Mouse (Mus musculus) naive thymus-derived CD4-positive, alpha-beta T cell, adult 2 months (primary cell): Measurements from ENCODE around the gene Ercc1.

ENCODE experiments used
- DNase-seq: peaks from one replicate; pipeline ENCODE4 v3.0.0-alpha.2; 2011; ENCODE audit warnings: low read depth

Ercc1 gene

DNA sequence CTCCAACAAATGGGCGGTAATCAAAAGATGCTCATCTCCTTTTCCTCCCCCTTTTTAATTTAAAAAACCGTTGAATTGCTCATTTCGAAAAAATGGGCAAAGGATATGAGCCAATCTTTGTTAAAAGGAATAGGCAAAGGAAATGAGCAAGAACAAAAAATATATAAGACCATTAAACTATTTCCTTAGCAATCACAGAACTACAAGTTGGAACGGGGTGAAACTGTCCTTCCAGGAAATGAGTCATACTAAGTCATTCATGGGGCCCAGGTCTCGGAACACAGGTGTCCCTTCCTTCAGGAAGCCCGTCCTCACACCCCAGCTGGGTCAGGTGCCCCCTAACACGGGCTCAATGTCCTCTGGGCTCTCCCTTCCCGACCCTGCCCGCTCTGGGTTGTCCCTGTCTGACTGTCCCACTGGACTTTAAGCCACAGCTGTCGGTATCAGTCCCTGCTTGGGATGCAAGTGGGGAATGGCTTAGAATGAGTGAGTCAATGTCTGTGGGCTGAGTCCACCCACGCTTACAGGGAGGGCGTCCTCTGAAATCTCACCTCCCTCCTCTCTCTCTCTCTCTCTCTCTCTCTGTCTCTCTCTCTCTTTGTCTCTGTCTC, at the start of gene Ercc1:
Gene Ercc1 (plus strand): TSS at position 542 of the 611 bp plus-strand sequence.
- DNase-seq, result no peak

DNA sequence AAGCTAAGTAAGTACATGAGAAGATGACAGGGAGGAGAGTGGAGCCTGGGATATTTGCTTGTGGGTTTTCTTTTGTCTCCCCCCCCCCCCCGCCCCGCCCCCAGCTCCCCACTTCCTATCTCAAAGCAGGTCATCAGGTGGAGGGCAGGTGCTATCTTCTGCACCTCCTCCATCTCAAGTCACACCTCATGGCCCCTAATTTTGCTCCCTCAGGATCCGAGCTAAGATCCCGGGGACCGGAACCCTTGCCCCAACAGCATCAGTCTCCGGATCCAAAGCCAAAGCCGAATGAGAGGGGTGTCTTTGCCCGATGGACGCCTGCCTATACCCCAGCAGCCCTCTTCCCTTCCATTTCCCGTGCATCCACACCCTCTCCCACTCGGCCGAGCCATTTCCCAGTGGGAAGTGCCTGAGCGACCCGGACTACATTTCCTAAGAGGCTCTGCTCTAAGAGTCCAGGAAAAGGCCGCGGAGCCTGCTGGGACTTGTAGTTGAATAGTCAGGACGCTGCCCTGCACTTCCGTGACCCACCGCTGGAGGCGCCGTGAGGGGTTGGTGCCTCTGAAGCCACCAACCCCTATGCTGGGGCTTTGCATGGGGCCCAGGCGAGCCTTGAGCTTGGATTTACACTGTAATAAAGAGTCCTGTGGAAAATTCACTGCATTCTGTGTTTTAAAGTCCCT, 48.9 kb upstream of the Ercc1 start:
- DNase-seq, result peak; percentile 94

DNA sequence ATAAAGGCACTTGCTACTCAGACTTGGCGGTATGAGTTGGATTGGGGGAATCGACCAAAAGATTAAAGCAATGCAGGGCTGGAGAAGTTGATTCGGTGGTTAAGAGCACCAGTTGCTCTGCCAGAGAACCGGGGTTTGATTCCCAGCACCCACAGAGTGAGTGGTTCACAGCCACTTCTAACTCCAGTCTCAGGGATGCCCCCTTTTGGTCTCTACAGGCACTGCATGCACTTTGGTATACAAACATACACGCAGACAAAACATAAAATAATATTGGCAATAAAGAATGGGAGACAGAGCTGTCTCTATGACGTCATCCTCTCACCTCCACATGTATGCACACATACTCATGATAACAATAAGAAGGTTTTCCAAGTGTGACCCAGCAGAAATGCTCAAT, 47.5 kb upstream of the Ercc1 start:
- no peak for DNase-seq

DNA sequence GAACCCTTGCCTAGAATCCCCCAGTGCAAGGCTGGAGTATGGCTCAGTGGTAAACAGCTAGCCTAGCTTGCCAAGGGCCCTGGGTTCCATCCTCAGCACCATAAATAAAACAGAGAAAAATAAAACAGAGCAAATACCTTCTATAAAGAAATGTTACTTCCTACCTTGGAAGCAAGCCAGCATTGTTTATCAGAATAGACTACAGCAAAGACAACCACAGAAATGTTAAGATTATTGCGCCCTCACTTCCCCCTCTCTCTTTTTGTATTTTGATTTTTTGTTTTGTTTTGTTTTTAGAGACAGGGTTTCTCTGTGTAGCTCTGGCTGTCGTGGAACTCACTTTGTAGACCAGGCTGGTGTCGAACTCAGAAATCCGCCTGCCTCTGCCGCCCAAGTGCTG, 46.8 kb upstream of the Ercc1 start:
- DNase-seq, result no peak

DNA sequence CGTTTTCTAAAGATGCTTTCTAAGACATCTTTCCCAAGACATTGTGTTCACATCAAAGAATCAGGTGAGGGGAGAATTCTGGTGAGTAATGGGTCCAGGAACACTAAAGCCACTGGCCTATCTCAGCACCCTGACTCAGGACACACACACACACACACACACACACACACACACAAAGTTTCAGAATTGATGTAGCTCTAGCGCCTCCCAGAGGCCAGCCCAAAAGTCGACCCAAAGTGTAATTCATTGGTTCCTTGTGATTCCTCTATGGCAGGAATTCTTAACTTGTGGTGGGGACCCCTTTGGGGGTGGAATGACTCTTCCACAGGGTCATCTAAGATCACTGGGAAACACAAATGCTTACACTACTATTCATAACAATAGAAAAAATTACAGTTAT, 45.4 kb upstream of the Ercc1 start:
- peak; percentile 80 for DNase-seq

DNA sequence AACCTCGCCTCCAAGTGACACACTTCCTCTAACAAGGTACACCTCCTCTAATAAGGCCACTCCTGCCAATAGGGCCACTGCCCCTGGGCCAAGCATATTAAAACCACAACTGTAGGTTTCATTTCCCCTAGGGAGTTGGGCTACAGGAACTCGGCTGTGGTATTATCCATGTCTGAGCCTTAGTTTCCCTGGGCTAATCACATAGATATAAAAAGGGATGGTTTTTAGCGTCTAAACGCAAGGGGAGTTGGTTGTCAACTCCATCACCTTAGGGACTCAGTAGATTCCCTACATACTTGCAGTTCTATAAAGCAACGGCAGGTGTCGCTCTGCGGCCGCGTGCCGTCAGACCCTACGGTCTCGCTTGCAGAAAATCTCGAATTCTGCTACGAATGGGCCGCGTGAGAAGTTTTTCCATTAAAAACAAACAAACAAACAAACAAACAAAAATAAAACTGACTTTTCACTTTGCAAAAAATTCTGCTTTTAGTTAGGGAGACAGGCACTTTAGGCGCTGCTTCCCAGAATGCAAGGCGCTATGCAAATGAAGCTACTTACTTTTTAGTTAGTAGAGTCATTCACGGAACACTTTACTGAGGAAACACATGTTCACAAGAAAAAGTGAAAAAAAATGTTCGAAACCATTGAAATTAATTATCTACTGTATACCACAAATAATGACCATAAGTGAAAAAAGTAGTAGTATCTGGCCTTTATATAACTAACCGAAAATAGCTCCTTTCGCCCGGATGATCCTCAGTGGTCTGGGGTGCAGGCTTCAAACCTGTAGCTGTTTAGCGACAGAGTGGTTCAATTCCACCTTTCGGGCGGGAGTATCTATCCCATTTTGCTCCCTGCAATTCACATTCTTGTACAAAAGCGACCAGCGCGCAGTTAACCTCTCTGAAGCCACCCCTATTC, 43.8 kb upstream of the Ercc1 start:
- DNase-seq, result peak; percentile 95

DNA sequence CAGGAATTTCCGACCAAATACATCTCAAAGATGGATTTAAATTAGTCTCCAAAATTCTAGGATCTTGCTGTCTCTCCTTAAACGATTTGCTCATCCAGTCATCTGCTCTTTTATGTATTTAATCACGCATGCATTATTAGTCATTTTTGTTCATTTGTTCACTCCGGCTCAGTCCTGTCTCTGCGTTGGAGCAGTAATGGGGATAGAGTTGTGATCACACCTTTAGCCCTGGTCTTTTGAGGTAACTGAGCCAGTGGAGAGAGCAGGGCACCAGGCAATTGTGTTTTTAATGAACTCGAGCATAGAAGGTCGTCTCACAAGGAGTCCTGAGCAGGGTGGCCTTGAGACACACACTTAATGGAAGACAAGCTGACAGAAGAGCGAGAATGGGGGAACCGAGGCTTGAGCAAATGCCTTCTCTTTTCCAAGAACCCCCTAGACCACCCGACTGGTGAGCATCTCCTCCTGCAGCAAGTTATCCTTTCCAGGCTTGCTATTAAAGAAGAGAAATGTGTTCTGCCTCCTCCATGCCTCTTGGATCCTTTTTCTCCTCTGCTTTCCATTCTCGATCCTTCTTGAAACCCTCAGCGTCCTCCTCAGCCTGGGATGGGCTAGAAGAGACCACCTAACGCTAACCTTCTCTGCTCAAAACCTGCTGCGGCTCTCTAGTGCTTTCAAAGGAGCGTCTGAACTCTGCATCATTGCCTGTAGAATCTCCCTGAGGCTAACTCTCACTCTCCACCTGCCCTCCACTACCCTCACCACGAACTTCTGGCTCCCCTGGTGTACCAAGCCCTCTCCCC, 42.9 kb upstream of the Ercc1 start:
- no peak for DNase-seq

DNA sequence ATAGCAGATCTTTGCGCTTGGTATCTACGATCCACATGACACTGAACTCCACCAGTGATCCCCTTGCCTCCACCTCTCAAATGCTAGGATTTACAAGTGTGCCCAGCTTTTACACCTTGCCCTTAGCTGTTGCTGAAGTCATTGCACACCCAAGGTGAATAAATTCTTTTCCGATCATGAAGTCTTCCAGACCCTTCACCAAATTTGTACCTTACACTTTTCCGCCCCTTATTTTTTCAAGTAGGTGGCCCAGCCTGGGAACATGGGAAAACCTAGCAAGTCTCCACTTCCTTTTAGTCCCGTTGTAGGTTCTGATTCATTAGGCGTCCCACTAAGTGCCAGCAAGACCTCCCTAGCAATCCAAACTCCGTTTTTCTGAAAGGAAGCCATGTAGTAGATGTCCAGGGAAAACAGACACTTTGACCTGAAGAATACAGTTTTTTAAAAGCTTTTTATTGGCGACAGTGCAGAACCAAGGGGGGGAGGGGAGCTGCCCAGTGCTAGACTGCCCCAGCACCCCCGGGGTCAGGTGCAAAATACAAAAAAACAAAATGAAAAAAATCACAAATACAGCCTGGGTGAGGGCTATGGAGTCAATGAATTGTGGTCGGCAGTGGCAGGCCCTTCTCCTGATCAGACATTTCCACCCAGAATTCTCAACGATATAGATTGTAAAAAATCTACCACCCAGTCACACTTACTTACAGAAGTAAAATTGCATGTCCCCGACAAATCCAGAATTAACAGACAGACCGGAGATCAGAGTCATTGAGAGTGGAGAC, 42.1 kb upstream of the Ercc1 start:
- DNase-seq, result peak; percentile 60

DNA sequence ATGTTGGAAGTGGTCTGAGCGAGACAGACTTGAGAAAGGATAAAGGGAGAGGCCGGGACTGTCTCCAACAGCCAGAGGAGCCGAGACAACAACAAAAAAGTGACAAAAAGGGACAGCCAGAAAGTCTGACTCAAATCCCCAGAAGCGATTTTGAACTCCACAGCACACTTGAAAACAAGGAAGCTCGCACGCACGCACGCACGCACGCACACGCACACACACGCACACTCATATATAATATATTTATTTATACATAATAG, 41.6 kb upstream of the Ercc1 start:
- DNase-seq, result no peak

DNA sequence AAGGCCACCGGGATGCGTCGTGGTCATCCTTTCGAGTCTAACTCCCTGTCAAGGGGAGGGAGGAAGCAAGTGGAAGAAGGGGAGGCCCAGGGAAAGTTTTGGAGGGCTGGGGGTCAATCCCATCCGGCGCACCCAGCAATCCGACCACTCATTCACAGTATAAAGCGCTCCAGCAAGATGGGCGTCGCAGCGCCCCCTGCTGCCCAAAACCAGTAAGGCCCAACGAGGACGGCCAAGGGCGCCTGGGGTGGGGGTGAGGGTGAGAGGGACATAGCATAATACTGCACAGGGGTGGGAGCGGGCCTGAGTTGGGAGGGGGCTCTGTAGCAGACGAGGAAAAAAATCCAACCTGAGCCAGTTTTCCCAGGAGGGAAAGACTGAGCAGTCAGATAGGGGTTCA, 40.8 kb upstream of the Ercc1 start:
- DNase-seq, result peak; percentile 92

DNA sequence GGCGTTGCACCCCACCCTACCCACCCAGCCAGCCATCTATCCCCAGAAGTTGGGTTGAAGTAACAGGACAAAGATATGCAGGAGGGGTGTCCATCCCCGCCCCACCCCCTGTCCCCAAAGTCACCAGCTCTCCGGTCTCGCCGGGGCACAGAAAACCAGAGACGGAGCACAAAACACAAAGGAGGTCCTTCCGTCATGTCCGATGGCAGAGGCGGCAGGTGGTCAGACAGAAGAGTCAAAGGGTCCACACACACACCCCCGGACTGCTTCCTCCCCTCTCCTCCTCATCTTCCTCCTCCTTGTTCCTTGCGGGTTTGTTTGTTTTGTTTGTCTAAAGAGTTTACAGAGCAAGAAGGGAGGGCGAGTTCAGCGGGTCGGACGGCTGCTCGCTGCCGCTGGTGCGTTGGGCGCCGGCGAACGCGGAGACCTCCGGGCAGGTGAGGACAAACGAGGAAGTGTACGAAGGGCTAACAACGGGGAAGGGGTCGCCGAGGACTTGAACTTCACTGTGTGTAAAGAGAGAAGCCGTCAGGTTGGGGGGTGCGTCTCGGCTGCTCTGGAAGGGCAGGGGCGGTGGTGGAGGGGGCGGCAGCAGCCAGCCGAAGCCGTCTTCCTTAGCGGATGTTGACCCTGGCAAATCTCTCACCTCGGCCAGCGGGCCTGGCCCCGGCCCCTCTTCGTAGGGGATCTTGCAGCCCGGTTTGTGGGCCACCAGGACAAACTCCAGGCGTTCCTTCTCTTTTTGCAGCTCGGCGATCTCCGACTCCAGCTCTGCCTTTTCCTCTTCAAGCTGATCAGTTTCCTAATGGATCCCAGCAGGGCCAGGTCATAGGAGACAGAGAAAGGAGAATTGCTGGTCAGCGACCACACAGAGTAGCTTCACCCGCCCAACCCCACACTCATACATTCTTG, 39.8 kb upstream of the Ercc1 start:
- peak; percentile 71 for DNase-seq

DNA sequence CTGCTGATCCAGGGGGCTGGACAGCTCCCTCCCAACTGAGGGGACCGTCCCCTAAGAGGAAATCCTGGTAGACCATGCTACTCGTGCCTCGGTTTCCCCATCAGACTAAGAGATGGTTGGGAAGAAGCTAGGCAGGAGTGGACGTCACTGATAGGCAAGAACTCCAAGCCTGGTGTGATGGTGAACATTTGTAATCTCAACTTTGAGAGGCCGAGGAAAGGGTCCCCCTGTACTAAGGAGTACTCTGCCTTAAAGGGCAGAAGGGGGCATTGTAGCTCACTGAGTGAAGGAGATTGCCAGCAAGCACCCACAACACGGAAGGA, 39.2 kb upstream of the Ercc1 start:
- peak; percentile 63 for DNase-seq

DNA sequence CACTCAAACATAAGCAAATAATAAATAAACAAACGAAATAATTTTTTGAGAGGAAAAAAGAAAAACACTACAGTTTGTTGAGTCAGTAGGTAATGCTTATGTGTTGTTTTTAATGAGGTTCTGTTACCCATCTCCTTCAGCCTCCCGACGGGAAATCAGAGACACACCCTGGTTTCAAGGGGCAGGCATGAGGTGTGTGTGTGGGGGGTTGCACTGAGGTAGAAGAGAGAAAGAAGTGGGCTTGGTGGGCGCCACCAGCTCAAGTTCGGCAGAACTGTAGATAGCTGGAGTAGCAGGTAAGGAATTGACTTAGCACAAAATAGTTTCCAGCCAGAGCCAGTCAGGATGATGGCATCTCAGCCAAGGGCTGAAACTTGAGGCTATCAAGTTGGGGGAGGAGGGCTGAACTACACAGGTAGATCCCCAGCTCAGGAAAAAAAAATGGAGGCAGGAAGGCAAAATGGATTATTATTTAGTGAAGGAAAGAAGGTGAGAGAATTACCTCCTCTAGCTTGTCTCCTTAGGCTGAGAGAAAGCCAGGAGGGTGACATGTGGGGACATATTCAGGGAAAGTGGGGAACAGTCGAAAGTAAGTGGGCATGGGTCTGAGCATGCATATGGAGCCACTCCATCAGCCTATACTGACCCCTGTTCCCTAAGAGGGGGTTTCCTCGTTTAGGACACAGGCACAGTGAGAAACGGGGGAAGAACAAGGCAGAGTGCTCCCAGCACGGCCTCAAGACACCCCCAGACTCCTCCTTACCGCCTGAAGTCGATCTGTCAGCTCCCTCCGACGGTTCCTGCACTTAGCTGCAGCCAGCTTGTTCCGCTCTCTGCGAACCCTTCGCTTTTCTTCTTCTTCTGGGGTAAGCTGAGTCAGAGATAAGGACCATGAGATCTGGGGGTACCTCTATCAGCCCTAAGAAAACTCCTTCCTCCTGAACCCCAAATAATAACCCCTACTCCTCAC, 38.5 kb upstream of the Ercc1 start:
- DNase-seq, result peak; percentile 66

DNA sequence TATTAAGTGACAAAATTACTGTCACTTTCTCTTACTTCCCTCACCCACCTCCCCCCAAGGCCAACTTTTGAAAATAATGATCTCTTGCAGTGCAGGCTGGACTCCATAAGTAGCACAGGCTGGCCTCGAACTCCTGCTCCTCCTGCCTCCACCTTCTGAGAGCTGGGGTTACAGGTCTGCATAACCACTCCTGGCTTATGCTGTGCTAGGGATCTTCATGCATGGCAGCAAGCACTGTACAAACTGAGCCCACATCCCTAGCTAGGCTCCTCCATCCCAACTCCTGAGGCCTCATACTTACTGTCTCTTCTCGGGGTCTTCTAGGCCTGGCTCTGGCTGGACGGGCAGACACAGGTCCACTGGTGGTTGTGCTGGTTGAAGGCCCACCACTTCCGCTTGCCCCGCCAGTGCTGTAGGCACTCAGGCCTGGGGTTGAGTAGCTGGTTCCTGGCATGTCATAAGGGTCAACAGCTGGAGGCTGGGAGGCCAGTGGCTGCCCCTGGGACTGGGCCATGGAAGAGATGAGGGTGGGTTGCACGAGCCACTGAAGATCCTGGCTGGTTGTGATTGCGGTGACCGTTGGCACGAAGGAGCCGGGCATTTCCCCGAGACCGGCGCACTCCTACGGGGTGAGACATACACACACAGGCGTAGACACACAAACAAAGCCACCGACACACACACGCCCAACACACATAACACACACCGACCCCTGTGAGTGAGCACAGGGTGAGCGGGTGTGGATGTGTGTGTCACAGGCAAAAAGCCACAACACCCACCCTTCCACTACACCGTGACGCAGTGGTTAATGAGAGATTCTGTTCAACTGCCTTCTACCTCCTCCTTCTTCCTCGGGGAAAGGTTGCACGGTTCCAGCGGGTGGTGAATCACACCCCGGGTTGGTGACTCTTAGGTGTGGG, 37.5 kb upstream of the Ercc1 start:
- peak; percentile 68 for DNase-seq

DNA sequence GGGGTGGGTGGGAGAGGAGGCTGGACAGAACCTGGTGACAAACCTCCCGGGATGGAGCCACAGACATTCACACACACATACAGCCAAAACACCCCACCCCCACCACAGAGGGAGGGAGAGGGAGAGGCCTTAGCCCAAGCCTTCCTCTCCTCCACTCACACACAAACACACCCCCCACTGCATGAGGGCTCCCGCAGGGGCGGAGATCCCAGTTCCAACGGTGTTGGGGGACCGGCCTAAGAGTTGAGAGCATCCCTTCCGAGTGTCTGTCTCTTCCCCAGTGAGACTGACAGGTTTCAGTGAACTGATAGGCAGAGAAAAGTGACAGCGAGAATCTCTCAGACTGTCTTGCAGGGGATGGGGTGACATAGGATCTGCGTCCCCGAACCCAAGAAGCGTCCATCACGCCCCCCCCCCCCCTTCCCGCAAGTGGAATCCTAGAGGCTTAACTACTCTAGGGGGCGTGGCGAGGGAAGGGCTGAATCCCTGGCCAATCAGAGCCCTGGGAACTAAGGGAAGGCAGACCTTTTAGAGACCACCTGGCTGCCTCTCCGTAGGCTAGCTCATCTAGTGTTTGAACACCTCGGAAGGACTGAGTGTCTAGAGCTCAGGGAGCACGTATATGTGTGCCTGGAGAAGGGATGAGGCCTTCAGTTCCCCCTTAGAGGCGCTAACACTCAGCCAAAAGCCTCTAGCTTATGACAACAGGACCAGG, 36.7 kb upstream of the Ercc1 start:
- no peak for DNase-seq

DNA sequence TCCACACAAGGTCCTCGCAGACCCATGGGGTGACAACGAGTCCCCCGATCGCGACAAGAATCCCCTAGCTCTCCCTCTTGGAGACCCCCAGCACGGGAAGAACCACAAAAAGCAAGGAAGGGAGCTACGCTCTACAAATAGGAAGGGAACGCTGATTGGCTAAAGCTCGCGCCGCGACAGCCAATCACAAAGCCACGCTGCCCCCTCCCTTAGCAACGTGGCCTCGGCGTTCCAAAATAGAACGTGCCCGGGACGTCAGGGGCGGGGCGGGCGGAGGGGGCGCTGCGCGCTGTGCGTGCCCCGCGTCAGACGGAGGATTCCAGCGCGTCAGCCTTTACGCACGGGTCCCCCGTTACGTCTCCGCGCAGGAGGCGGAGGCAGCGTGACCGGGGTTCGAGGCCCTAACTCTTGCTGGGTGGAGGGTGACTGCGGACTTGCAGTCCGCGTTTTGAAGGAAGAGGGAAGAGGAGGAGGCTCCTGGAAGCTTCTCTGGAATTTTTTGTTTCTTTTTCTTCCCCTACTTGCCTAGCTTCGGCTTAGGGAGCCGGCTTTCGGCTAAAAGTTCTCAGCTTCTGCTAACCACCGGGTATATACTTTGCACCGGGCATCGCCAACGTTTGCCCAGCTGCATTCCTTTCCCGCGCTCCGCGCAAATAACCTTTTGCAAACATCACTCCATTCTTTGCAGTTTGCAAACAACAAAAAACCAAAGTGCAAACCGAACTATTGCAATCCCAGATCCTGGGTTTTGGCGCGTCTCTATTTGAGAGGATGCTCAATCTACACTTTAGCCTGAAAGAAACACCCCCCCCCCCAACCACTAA, 35.9 kb upstream of the Ercc1 start:
- peak; percentile 95 for DNase-seq
